Mouse (Mus musculus) kidney, postnatal 36 days (tissue): ENCODE data around the gene Triobp.
A peak's percentile ranks its signal among the peaks of the same experiment; 100 is the strongest.

Experiments
- DNase-seq, 2 experiments: peaks; one replicate each; pipeline ENCODE4 v3.0.0; 2021 to 2022; ENCODE audit warnings: mixed read lengths in 2 of 2

The Triobp gene

DNA sequence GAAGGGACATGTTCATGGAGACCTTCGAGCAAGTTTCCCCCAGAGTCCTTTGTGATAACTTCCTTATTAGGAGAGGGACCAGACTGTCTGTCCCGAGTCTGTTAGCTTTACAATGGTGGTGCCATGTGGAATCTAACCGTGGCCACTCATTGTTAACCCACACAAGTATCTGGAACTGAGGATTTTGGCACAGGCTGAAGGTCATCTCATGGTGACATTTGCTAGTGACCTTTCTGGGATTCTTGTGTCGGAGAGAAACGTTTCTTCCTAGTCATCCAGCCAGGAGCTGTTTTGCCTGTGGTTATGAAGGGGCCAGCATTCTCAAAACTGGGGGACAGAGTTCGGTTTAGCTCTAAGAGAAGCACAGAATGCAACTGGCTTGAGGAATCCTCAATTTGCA is 24.1 kb downstream of the Triobp start:
- no peak for DNase-seq

DNA sequence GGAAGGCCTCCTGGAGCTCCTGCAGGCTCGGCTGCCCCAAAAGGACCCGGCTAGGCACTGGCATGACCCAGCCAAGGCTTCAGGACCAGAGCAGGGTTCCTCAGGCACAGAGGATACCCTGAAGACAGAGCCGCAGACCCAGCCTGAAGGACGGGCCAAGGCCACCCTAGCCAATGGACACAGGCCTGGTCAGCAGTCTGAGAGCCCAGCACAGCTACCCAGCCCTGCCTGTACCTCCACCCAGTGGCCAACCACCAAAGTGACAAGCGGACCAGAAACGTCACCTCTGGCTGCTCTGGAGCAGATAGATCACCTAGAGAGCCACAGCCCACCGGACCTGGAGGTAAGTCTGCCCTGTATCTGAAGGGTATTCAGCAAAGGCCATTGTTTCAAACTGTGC is 26.4 kb downstream of the Triobp start:
- DNase-seq, result peak; percentile 8 to 44

DNA sequence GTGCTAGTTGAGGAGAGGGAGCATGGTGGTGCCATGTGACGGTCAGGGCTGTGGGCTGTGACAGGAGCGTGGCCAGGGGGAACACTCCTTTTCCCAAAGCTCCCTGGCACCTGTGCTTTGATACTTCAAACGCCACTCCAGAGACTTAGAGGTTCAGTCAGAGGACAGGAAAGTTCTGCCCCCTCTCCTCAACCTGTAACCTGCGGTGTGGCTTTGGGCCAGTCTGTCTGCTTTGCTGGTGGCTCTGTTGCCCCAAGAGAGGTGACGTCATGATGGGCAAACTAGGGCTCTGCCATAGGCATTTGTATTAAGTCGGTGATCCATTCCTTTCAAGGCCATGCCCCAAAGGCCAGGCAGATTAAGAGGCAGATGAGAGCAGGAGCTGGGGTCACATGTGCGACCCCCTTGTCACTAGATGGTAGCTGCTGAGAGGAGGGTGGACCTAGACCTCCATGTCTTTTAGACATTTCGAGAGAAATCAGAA is 30.2 kb downstream of the Triobp start:
- no peak for DNase-seq

DNA sequence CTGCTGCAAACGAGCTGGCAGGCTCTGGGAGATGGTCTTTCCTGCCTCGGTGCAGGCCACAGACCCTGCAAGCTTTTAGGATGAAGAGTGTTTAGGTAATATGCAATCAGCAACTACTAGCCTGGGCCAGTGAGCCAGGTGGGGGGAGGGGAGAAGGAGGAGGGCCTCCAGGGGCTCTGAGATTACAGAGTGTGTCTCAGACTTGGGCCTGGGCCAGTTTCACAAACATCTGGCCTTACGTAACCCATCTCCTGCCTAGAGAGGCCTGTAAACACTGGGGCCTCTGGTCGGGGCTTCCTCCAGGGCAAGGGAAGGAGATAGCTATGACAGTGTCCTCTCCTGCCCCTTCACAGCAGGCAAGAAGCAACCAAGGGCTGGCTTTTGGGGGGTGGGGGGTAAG is 31.4 kb downstream of the Triobp start:
- peak; percentile 65 to 68 for DNase-seq

DNA sequence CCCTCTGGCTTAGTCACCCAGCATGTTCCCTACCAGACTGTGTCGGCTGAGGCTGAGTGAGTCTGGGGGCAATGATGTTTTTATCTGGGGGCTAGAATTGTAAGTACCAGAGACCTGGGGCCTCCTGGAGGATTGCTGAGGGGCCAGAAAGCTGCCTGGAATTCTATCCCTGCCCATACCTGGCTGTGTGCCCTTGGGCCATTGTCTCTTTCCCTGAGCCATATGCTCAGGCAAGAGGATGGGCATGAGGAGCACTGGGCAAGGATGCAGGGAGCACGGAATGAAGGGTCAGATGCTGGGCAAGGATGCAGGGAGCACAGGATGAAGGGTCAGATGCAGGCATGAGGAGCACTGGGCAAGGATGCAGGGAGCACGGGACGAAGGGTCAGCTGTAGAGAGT is 32.6 kb downstream of the Triobp start:
- DNase-seq, result no peak

DNA sequence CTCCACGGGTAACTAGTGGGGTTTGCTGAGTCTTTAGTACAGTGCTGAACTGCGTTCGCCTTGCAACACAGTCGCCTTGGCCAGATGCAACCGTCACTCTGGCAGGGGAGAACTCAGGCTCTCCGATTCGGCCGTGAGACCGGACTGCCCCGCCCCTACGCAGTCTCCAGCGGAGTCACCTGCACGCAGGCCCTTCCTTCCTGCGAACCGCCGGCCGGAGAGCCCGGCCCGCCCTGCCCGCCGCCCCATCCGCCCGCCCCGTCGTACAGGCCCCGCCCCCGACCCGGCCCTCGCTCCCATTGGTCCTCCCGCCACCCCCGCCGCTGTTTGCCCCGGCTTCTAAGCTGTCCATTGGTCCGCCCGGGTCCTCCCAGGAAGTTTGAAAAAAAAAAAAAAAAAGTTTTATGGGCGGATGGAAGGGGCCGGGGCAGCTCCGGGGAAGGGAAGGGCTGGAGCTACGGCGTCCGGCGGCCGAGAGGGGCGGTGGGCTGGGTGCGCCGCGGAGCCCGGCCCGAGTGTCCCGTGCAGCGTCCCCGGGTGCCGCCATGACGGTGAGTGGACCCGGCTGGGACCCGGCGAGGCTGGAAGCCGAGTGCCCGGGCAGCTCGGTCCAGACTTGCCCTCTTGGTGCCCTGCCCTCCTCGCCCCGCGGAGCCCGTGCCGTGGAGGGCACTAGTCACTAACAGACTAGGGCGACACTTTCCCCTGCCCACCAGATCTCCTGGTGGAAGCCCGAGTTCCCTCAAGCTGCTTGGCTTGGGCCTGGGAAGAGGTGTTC is 35.3 kb downstream of the Triobp start:
- peak; percentile 94 to 96 for DNase-seq

DNA sequence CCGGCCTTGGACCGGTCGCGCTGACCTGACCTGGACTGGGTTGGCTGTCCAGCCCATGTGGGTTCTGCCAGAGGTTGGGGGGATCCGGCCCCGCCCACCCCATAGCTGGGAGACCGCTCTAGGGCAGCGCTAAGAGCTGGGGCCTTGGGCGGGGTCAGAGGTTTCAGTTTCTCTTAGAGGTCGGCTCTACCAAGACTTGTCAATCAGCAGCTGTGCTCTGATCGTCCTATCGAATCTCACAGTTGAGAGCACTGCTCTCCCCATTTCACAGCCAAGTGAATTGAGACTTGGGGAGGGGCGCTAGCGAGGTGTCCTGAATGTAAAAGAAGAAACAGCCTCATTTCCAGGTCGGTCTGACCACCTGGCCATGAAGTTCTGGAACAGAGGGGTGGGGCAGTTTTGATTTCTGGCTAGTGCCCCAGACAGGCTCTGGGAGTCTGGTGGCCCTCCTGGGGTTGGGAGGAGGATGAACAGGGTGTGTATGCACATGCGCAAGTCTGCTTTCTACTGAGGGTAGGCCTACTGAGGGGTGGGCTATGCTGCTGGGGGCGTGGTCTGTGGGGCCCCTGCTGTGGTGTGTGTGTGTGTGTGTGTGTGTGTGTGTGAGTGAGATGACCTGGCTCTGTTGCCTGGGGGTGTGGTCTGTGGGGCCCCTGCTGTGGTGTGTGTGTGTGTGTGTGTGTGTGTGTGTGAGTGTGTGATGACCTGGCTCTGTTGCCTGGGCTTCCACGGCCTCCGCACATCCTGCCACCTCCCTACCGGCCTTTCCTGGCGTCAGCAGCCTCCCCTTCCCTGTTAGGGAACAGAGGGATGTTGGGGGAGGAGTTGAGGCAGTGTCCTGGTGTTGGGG is 36.1 kb downstream of the Triobp start:
- DNase-seq, result peak; percentile 72 to 80

DNA sequence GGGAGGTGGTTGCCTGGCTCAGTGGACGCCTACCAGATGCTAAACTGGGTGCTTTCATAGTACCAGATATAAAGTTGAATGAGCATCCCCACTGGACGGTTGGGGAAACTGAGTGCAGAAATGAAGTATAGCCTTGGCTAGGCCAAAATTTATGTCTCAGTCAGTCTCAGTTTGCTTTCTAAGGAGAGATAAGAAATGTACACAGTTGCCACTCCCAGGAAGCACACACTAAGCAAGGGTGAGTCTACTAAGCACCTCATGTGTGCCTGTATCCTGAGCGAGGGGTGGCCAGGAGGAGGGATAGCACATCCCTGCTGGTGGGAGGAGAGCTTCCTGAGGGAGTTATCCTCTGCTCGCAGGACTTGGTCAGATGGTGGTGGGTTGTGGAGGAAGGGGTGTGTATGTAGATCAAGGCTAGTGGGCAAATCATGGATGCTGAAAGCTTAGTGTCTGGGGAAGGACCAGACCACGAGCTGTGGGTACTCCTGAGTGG is 36.8 kb downstream of the Triobp start:
- no peak for DNase-seq

DNA sequence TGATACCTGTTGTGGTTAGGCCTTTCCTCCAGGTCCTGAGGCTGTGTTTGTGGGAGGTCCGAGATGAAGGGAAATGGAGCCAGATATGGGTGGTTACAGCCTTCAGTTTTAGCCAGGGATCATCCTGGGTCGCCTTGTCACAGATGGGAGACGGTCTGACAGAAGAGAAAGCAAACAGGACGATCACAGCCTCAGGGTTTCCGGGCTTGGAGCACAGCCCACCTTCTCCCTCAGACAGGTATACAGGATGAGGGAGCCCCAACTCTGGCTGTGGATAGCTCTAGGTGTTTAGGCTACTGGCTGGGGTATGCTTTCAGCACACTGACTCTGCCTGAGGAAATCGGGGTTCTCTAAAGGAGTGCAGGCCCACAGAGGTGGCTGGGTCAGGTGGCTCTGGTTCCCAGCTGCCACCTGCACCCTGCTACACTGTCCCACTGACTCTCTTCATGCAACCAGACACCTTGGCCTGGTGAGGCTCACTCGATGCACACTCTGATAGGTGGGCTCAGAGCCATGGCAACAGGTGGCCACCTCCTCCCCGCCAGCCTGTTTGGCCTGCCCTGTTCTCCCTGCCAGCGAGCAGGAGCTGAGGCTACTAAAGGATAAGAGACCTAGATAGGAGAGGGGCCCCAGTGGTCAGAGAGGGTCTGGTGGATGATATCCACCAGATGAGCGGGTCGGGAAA is 39.2 kb downstream of the Triobp start:
- peak; percentile 29 to 48 for DNase-seq

DNA sequence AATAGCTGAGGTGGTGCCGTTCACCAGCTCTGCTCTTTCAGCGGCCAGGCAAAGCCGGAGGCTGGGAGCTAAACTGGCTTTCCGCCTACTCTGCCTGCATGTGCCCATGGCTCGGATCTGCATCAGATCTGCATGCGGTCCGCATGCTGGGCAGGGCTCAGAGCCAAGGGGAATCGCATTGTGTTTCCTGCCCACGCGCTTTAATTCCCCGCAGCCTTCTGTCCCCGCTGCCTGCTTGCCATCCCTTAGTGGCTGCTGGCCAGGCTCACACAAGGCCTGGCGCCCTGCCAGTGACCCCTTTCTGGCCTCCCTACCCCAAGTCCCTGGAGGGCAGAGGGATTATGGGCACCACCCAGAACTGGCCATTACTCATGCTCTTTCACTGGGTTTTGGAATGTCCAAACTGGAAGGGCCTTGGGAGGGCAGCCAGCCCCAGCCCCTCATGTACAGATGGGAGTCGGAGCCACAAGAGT is 41.0 kb downstream of the Triobp start:
- peak; percentile 70 to 76 for DNase-seq

DNA sequence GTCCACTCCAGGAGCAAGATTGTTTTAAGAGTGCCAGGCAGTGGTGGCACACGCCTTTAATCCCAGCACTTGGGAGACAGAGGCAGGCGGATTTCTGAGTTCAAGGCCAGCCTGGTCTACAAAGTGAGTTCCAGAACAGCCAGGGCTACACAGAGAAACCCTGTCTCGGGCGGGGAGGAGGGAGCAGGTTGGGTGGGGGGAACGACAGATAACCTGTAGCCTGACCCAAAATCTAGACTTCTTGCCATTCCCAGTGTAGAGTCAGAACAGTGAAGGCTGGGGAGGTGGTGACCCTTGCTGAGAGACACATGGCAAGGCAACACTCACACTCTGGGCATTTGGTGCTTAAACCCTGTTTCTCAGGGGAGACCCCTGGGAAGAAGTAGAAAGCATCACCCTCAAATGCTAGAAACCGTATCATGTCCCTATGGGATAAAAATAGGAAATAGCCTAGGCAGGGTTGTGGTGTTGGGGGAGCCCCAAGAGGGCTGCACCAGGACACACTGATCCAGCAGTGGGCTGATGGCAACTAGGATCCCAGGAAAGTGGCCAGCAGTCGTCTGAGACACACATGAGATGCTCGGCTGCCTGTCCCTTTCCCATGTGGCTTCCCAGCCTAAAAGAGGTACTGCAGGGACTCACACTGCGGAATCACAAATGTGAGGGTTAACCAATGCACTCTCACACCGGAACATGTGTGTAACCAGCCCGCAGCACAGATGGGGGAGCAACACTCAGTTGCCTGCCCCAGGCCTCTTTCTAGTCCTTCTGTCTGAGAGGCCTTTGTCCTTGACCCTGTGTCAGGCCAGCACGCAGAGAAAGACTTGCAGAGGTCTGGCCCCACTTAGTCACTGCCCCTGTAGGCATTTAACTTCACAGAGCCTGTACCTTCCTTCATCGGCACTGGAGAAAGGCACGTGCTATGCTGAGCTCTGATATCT is 41.9 kb downstream of the Triobp start:
- no peak for DNase-seq

DNA sequence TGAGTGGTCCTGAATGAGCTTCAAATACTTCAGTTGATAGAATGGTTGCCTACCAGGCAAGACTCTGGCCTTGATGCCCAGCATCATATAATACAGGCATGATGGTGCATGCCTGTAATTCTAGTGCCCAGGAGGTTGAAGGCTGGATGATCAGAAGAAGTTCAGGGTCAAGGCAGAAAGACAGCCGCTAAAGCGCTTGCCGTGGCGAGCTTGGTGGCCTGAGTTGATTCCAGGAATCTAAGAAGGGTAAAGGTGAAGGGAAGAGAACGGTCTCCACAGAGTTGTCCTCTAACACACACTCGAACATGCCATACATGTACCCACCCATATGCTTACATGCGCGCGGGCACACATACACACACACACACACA is 42.6 kb downstream of the Triobp start:
- no peak for DNase-seq

DNA sequence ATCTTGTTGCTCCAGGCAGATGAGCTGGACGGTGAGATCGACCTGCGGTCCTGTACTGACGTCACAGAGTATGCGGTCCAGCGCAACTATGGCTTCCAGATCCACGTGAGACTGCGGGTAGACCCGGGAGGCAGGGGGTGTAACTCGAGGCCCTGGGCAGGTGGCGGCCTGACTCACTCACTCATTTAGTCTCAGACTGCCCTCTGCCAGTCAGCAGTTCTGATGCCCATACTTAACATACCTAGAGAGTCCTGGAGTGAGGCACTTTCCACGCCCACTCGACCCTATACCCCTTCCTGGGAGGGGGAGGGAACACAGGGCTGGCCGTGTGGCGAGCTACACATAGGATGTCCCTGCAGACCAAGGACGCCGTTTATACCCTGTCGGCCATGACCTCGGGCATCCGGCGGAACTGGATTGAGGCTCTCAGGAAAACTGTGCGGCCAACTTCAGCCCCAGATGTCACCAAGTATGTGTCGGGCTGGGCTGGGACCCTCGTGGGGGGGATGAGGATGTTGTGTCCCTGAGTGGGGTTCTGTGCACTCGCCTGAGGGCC is 43.5 kb downstream of the Triobp start:
- DNase-seq, result no peak

DNA sequence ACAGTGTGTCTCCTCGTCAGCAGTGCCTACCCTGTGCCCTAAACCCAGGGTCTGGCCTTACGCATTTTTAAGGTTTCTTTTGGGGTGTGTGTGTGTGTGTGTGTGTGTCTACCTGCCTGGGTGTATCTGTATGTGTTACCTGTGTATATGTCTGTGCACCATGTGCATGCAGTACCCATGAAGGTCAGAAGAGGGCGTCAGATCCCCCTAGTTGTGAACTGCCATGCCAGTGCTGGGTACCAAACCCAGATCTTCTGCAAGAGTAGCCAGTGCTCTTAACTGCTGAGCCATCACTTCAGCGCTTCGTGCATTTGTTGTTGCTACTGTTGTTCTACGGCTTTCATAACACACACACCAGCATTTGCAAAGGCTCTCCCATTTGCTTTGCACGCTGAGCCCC is 44.7 kb downstream of the Triobp start:
- peak in 1 of 2 experiments; percentile 26 for DNase-seq

DNA sequence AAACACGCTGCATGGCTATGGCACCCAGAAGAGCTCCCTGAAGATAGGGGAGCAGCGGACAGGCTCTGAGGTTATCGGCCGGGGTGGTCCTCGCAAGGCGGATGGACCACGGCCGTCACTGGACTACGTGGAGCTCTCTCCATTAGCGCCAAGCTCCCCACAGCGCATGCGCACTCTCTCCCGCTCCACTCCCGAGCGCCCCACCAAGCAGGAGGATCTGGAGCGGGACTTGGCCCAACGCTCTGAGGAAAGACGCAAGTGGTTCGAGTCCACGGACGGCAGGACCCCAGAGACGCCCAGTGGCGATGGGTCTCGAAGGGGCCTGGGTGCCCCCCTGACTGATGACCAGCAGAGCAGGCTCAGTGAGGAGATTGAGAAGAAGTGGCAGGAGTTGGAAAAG is 45.4 kb downstream of the Triobp start:
- no peak for DNase-seq

DNA sequence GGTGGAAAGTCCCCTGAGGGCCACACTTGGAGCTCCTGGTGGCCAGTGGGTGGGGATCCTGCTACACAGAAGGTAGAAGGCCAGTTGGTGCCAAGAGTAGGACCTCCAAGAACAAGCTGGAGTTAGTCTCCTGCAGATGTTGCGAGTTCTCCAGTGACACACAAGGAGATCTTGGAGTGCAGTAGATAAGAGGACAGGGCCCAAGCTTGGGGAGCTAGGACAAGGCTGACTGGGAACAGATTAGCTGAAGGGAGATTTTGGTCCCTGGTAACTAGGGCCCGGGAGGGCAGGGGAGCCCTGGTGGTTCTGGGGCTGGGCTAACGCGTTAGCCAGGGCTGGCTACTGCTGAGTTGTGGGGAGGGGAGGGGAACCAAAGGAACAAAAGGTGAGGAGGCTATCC is 48.4 kb downstream of the Triobp start:
- peak; percentile 31 to 39 for DNase-seq

DNA sequence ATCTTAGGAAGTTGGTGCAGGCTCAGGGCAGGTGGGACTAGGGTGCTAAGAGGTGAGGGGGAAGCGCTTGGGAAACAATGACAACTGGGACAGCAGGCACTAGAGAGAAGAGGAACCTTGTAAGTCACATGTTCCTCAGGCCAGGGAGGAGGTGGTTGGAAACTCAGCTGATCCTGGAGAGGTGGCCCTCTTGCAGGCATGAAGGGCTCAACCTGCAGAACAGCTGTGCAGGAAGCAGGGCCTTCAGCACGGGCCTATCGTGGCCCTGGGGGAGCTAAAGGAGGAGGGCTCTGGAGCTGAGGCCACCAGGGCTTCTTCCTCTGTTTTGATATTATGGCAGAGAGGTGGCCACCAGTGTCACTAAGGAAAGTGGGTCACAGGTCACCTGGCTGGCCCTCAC is 49.1 kb downstream of the Triobp start:
- DNase-seq, result no peak

DNA sequence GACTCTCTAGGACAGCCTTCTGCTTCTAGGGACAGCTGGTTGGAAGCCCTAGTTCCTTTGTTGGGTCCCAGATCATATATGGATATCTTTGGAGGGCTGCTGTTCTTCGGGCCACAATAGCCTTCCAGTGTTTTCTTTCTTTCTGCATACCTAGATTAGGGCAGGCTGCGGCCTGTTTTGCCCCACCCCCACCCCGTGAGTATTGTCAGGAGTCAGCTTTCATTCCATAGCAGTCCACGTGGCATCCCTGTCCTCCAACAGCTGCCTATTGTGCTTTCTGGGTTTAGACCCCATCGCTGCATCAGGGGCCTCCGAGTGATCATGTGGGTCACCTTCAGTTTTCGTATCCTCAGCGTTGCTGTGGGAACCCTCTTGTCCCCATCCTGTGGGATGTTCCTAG is 50.8 kb downstream of the Triobp start:
- no peak for DNase-seq

DNA sequence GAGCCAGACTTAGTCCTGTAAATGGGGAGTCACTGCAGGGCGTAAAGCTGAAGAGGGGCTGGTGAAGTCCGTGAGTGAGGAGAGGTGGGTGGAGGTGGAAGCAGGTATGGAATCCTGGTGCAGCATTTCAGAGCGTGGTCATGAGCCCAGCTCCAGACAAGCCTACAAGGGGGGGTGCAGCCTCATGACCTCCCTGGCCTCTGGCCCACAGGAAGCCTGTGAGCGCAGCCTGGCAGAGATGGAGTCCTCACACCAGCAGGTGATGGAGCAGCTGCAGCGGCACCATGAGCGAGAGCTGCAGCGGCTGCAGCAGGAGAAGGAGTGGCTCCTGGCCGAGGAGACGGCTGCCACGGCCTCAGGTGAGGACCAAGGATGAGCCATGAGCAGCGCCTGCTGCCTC is 52.1 kb downstream of the Triobp start:
- DNase-seq, result no peak

DNA sequence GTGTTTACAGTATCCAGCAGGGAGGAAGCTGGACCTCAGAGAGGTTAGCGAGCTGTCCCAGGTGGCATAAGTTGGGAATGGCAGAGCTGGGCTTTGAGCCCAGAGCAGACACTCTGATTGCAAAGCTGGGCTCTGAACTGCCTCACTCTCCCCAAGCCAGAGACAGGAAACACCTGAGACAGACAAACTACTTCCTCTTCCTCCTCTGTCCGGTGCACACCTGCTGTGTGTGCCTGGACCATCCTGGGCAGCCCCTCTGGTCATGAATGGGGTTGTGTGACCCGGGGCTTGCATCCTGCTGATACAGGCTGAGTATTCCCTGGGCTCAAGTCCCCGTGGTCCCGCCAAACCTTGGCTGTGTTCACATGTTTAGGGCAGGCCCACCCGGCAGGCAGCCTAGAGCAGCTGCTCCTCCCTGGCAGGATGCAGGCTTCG is 52.9 kb downstream of the Triobp start:
- DNase-seq, result no peak

DNA sequence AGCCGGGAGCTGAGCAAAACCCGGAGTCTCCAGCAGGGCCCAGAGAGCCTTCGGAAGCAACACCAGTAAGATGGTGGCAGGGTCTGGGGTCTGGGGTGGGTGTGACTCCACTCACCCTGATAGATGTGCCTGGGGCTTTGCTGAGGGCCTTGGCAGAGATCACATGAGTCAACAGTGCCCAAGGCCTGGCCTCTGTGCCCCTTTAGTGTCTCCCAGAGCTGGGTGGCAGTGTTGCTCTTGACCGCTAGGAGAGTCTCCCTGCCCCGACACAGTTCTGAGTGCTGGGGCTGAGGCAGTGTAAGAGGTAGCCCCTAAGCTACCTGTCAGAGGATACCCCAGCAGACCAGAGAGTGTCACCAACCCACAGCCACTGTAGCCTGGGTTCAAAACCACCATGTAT is 54.0 kb downstream of the Triobp start:
- DNase-seq, result no peak

DNA sequence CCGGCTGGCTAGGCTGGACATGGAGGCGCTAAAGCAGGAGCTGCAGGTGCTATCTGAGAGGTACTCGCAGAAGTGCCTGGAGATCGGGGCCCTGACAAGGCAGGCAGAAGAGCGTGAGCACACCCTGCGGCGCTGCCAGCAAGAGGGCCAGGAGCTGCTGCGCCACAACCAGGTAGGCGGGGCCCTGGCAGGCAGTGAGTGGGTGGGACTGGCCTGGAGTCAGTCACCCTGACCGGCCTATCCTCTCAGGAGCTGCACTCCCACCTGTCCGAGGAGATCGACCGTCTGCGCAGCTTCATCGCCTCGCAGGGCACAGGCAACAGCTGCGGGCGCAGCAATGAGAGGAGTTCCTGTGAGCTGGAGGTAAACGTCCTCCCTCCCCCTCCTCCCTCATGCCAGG is 54.5 kb downstream of the Triobp start:
- peak; percentile 80 to 85 for DNase-seq
